Mouse (Mus musculus): ENCODE measurements around the gene Aadacl3. TPM values are rescaled to one million over a fixed set of nuclear protein-coding genes. Genes with fewer than 3 reads are reported as not detected.

The Aadacl3 gene
- polyA plus RNA-seq, 2 experiments: not detected

DNA sequence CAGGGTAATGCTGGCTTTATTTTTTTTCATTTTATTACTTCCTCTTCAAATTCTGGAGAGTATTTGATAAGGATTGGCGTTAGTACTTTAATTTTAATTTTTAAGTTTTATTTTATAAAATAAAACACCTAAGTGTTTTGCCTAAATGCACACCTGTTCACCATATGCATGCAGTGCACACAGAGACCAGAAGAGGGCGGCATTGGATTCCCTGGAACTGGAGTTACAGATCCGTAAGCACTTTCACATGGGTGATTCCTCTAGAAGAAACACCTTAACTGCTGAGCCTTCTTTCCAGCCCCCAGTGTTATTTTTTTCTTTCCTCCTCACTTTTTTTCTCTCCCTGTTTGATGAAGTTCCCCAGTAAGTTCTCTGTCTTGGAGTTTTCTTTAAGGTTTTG is 34.7 kb downstream of the Aadacl3 start:
- Histone ChIP-seq H3K4me3 (replicated peaks; ENCODE audit: low read length) (no peak overlapping the region), H3K36me3 (ENCODE audit: control insufficient read depth, insufficient read depth, low read length) (no peaks in the 10 kb centered on the region), H3K9me3 (ENCODE audit: control insufficient read depth, low read length) (no peaks in the 10 kb centered on the region), H3K9ac (ENCODE audit: low read depth, low read length, severe bottlenecking) (no peak overlapping the region), H3K4me1 (ENCODE audit: control insufficient read depth, insufficient read depth, low read length) (no peaks in the 10 kb centered on the region), H3K27me3 (ENCODE audit: control insufficient read depth, insufficient read depth, low read length) (no peaks in the 10 kb centered on the region), H3K4me2 (replicated peaks; ENCODE audit: low read depth, low read length, severe bottlenecking) (no peak overlapping the region), H3K27ac (replicated peaks; ENCODE audit: low read depth, low read length) (no peak overlapping the region)
- ATAC-seq (ENCODE audit: low FRiP score, low read depth) (no peak), DNase-seq (ENCODE audit: low spot score) (no peak)
- no peak for TF ChIP-seq POLR2A (IDR thresholded peaks at IDR 0.05; ENCODE audit: borderline replicate concordance, extremely low read depth, insufficient read depth, insufficient read length)
- WGBS: 17% methylated on average over 3 of the region's 3 CpGs

DNA sequence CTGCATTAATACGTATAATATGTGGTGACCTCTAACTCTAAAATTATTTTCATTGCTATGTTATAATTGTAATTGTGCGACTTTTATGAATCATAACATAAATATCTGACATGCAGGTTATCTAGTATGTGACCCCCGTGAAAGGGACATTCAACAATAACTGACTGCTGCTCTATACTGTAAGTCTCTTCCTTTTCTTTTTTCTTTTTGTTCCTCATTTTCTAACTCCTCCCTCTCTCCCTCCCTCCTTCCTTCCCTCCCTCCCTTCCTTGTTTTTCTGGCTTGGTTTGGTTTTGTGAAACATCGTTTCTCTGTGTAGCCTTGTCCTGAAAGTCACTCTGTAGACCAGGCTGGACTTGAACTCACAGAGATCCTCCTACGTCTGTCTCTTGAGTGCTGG is 39.0 kb downstream of the Aadacl3 start:
- Histone ChIP-seq H3K9ac (ENCODE audit: low read depth, low read length, severe bottlenecking) (no peak overlapping the region), H3K27ac (replicated peaks; ENCODE audit: low read depth, low read length) (no peak overlapping the region), H3K4me2 (replicated peaks; ENCODE audit: low read depth, low read length, severe bottlenecking) (no peak overlapping the region), H3K27me3 (ENCODE audit: control insufficient read depth, insufficient read depth, low read length) (no peaks in the 10 kb centered on the region), H3K4me3 (replicated peaks; ENCODE audit: low read length) (no peak overlapping the region), H3K4me1 (ENCODE audit: control insufficient read depth, insufficient read depth, low read length) (no peaks in the 10 kb centered on the region), H3K36me3 (ENCODE audit: control insufficient read depth, insufficient read depth, low read length) (no peaks in the 10 kb centered on the region), H3K9me3 (ENCODE audit: control insufficient read depth, low read length) (no peaks in the 10 kb centered on the region)
- TF ChIP-seq POLR2A (IDR thresholded peaks at IDR 0.05; ENCODE audit: borderline replicate concordance, extremely low read depth, insufficient read depth, insufficient read length): no peak
- ATAC-seq (ENCODE audit: low FRiP score, low read depth): no peak
- DNase-seq (ENCODE audit: low spot score): no peak
- WGBS: 76% methylated on average over 5 of the region's 5 CpGs

DNA sequence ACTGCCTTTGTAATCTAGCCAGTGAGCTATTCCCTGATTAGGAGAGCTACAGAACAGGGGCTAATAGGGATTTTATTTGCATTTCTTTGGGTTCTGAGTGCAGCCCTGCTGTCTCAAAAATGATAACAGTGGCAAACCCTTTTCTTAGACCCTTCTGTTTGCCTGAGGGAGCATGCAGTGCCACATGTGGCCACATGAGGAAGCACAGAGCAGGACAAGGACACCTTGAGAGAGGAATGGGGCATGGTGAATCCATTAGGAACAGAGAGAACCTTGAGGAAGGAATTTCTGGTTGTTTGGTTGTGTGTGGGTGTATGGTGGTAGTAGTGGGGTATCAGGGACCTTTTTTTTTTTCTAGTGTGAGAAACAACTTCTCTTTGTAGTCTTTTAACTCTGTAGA is 42.9 kb downstream of the Aadacl3 start:
- Histone ChIP-seq H3K4me3 (replicated peaks; ENCODE audit: low read length) (no peak overlapping the region), H3K4me2 (replicated peaks; ENCODE audit: low read depth, low read length, severe bottlenecking) (no peak overlapping the region), H3K27ac (replicated peaks; ENCODE audit: low read depth, low read length) (no peak overlapping the region), H3K4me1 (ENCODE audit: control insufficient read depth, insufficient read depth, low read length) (no peaks in the 10 kb centered on the region), H3K9ac (ENCODE audit: low read depth, low read length, severe bottlenecking) (no peak overlapping the region), H3K27me3 (ENCODE audit: control insufficient read depth, insufficient read depth, low read length) (no peaks in the 10 kb centered on the region), H3K36me3 (ENCODE audit: control insufficient read depth, insufficient read depth, low read length) (no peaks in the 10 kb centered on the region), H3K9me3 (ENCODE audit: control insufficient read depth, low read length) (no peaks in the 10 kb centered on the region)
- no peak for DNase-seq (ENCODE audit: low spot score)
- no peak for ATAC-seq (ENCODE audit: low FRiP score, low read depth)
- no peak for TF ChIP-seq POLR2A (IDR thresholded peaks at IDR 0.05; ENCODE audit: borderline replicate concordance, extremely low read depth, insufficient read depth, insufficient read length)

DNA sequence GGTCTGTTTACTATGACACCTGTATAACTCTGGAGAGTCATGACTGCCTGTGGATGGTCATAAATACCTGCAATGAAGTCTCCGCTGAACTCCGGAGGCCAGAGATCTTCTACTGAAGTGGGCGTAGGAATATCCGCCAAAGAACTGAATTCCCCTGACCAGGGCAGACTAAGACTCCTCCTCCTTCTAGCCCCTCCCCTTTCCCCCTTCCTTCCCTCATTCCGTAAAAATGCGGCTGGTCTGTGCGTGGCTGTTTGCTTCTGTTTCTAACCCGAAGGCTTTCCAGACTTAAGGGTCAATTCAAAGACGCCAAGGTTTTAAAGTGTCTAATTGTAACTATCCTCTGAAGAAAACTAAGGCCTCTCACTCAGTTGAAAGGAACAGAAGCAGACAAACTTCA is 55.3 kb downstream of the Aadacl3 start, which contains the start of gene Pramef12:
TSS of gene Pramef12 (minus strand) at position 175 of the 400 bp plus-strand sequence.
- no peak for DNase-seq (ENCODE audit: low spot score)
- no peak for ATAC-seq (ENCODE audit: low FRiP score, low read depth)
- no peaks in the 10 kb centered on the region for H3K4me1 ChIP-seq (ENCODE audit: control insufficient read depth, insufficient read depth, low read length)
- H3K36me3 ChIP-seq (ENCODE audit: control insufficient read depth, insufficient read depth, low read length): no peaks in the 10 kb centered on the region
- no peak within 1 kb of the TSS for H3K27ac ChIP-seq (replicated peaks; ENCODE audit: low read depth, low read length)
- no peaks in the 10 kb centered on the region for H3K9me3 ChIP-seq (ENCODE audit: control insufficient read depth, low read length)
- no peak within 1 kb of the TSS for H3K4me2 ChIP-seq (replicated peaks; ENCODE audit: low read depth, low read length, severe bottlenecking)
- H3K9ac ChIP-seq (ENCODE audit: low read depth, low read length, severe bottlenecking): no peak within 1 kb of the TSS
- no peaks in the 10 kb centered on the region for H3K27me3 ChIP-seq (ENCODE audit: control insufficient read depth, insufficient read depth, low read length)
- WGBS: 82% methylated on average over 9 of the region's 9 CpGs
- H3K4me3 ChIP-seq (replicated peaks; ENCODE audit: low read length): no peak within 1 kb of the TSS
- no peak for TF ChIP-seq POLR2A (IDR thresholded peaks at IDR 0.05; ENCODE audit: borderline replicate concordance, extremely low read depth, insufficient read depth, insufficient read length)

DNA sequence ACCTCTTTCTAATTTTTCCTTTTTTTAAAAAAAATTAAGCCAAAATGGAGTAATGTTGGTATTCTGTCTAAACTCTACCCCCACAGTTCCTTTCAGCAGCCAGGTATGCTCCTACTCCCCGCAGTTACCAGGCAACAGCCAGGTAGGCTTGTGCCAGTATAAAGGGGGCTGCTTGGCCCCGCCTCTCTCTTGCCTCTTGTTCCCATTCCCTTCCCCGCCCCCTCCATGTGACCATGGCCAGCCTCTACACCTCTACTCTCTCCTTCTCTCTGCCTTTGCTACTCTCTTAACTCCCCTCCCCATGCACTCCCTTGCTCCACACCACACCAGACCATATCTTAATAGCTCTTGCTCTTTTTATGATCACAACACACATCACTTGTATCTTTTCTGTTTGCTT is 57.3 kb downstream of the Aadacl3 start:
- DNase-seq (ENCODE audit: low spot score): no peak
- H3K36me3 ChIP-seq (ENCODE audit: control insufficient read depth, insufficient read depth, low read length): no peaks in the 10 kb centered on the region
- no peak overlapping the region for H3K9ac ChIP-seq (ENCODE audit: low read depth, low read length, severe bottlenecking)
- H3K4me3 ChIP-seq (replicated peaks; ENCODE audit: low read length): no peak overlapping the region
- 68% methylated on average over 3 of the region's 3 CpGs for WGBS
- H3K9me3 ChIP-seq (ENCODE audit: control insufficient read depth, low read length): no peaks in the 10 kb centered on the region
- ATAC-seq (ENCODE audit: low FRiP score, low read depth): no peak
- TF ChIP-seq POLR2A (IDR thresholded peaks at IDR 0.05; ENCODE audit: borderline replicate concordance, extremely low read depth, insufficient read depth, insufficient read length): no peak
- H3K27me3 ChIP-seq (ENCODE audit: control insufficient read depth, insufficient read depth, low read length): no peaks in the 10 kb centered on the region
- no peaks in the 10 kb centered on the region for H3K4me1 ChIP-seq (ENCODE audit: control insufficient read depth, insufficient read depth, low read length)
- H3K27ac ChIP-seq (replicated peaks; ENCODE audit: low read depth, low read length): no peak overlapping the region
- H3K4me2 ChIP-seq (replicated peaks; ENCODE audit: low read depth, low read length, severe bottlenecking): no peak overlapping the region
